Mouse (Mus musculus): Measurements from ENCODE around the gene Ssh3.

Gene Ssh3

GRCm38 (mm10) chr19:4244775-4245174, 24.2 kb downstream of the Ssh3 start:
- no peak for DNase-seq (ENCODE audit: low spot score)

GRCm38 (mm10) chr19:4242416-4242815, 26.6 kb downstream of the Ssh3 start:
- no peak for DNase-seq (ENCODE audit: low spot score)

- no peak for DNase-seq (ENCODE audit: low spot score)
These were observed 28.7 kb downstream of the Ssh3 start for GRCm38 (mm10) chr19:4240247-4240668.

- no peak for DNase-seq (ENCODE audit: low spot score)
These were observed 34.4 kb downstream of the Ssh3 start for GRCm38 (mm10) chr19:4234548-4234947.

GRCm38 (mm10) chr19:4232651-4233050, 36.3 kb downstream of the Ssh3 start:
- DNase-seq (ENCODE audit: low spot score), result no peak

GRCm38 (mm10) chr19:4232186-4232572, 36.8 kb downstream of the Ssh3 start:
- DNase-seq (ENCODE audit: low spot score), result no peak

- DNase-seq (ENCODE audit: low spot score), result peak; percentile 88
These were observed 37.5 kb downstream of the Ssh3 start, which contains the start of gene Pold4 for GRCm38 (mm10) chr19:4231253-4232185. Gene Pold4, plus strand, starts transcription at chr19:4231899.

GRCm38 (mm10) chr19:4230415-4230814, 38.6 kb downstream of the Ssh3 start:
- no peak for DNase-seq (ENCODE audit: low spot score)

GRCm38 (mm10) chr19:4229451-4230076, 39.4 kb downstream of the Ssh3 start:
- DNase-seq (ENCODE audit: low spot score), result no peak

- DNase-seq (ENCODE audit: low spot score), result no peak
These were observed 40.1 kb downstream of the Ssh3 start for GRCm38 (mm10) chr19:4228891-4229290.

GRCm38 (mm10) chr19:4227894-4228678, 40.9 kb downstream of the Ssh3 start:
- peak; percentile 47 for DNase-seq (ENCODE audit: low spot score)

- no peak for DNase-seq (ENCODE audit: low spot score)
These were observed 41.5 kb downstream of the Ssh3 start for GRCm38 (mm10) chr19:4227446-4227845.

- no peak for DNase-seq (ENCODE audit: low spot score)
These were observed 42.2 kb downstream of the Ssh3 start for GRCm38 (mm10) chr19:4226779-4227178.

- DNase-seq (ENCODE audit: low spot score), result no peak
These were observed 46.8 kb downstream of the Ssh3 start for GRCm38 (mm10) chr19:4222165-4222564.

GRCm38 (mm10) chr19:4220957-4221743, 47.8 kb downstream of the Ssh3 start:
- DNase-seq (ENCODE audit: low spot score), result no peak

- DNase-seq (ENCODE audit: low spot score), result no peak
These were observed 48.6 kb downstream of the Ssh3 start for GRCm38 (mm10) chr19:4220416-4220815.

- DNase-seq (ENCODE audit: low spot score), result no peak
These were observed 49.0 kb downstream of the Ssh3 start for GRCm38 (mm10) chr19:4219943-4220342.

GRCm38 (mm10) chr19:4218784-4219183, 50.2 kb downstream of the Ssh3 start:
- DNase-seq (ENCODE audit: low spot score), result no peak

- DNase-seq (ENCODE audit: low spot score), result no peak
These were observed 50.7 kb downstream of the Ssh3 start for GRCm38 (mm10) chr19:4218293-4218692.

- DNase-seq (ENCODE audit: low spot score), result no peak
These were observed 51.1 kb downstream of the Ssh3 start for GRCm38 (mm10) chr19:4217855-4218254.

GRCm38 (mm10) chr19:4217140-4217539, 51.8 kb downstream of the Ssh3 start:
- no peak for DNase-seq (ENCODE audit: low spot score)
